Mouse (Mus musculus): ENCODE results near the gene Fndc1.

DNA sequence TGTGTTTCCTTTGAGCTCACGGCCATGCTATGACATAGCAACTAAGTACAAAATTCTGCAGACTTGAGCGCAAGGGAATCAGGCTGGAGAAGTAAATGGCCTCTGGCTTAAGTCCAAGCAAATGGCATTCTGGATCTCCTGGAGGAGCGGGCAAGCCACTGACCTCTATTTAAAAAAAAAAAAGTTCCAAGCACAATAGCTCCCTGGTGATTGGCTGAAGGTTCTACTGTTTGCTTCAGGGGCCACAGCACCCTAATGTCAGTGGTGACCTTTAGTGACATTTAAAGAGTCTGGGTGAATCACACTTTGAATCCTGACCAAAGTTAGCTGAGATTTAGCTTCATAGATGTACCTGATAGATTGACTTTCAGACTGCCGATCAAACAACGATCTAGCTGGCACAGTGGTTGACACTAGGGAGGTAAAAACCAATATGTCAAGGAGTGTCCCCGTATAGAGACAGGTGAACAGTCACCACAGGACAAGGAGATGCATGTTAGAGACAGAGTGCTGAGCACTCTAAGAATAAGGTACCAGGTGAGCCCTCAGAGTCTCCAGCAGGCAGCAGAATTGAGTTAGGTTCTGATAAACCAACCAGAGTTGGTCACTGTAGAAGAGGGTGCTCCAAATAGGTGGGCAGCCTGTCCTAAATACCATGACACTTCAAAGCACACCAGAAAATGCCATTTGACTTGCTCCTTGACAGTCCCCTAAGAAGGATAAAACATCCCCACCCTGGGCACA, 43.9 kb upstream of the Fndc1 start:
- TF ChIP-seq CTCF (IDR thresholded peaks at IDR 0.05; ENCODE audit: insufficient read depth, low read length) = no peak
- TF ChIP-seq POLR2A (IDR thresholded peaks at IDR 0.05; ENCODE audit: borderline replicate concordance, extremely low read depth, low read depth, low read length) = no peak

Measured in lung, adult 2 months (tissue).